Mouse (Mus musculus) retina, adult 2 months (tissue): ENCODE measurements around the gene Csmd2.

Experiments
- DNase-seq: peaks from one replicate; pipeline ENCODE4 v3.0.0-alpha.2; 2012; ENCODE audit warnings: low read depth, low spot score

Gene Csmd2

GRCm38 (mm10) chr4:127987784-127988455 lies at the start of gene Csmd2:
Gene Csmd2 (plus strand): TSS chr4:127987857.
- peak; percentile 48 for DNase-seq

- no peak for DNase-seq
Measured at GRCm38 (mm10) chr4:127947696-127948095, 40.0 kb upstream of the Csmd2 start.

DNA sequence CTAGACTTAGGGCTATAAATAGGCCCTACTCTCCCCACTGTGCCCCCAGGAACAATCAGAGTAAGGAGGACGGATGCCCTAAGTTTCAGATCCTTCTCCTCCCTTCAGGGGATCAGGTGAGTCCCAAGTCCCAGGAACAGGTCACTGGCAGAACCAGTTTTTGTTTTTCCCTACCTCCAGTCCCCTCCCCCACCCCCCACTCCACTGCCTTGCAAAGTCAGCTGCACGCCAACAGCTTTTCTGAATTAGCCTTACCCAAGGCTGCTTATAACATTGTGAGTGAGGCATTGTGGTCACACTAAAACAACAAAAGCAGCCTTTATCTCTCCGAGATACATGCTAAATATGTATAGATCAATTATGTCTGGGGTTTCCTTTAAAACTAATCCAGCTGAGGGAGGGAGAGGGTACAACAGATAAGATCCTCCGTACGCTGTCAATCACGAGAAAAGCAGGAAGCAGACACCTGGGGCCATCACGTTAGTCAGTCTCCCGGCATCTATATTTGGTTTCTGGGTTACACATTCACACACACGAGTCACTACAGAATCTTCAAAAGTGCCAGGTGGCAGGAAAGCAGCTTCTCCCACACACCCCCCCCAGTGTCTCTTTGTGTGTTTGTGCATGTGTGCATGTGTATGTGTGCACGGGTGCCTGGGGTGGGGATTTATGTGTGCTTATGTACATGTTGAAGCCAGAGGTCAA lies 34.5 kb upstream of the Csmd2 start:
- no peak for DNase-seq

DNA sequence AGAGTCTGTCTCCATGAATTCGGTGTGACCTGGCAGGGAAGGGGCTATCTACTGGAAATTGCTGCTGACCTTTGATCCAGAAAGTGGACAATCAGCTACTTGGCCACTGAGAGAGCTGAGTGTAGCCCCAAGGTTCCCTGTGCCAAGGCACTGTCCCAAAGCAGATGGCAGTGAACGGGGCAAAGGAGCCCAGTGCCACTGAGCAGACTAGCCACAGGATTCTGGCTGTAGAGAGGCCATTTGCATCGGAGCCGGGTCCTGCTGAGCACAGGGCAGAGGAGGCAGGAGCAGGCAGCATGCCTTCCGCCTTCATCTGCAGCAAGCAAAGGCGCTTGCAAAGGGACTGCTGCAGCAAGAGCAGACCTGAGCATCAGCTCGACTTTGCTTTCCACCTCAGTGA lies 18.6 kb upstream of the Csmd2 start:
- DNase-seq = no peak

DNA sequence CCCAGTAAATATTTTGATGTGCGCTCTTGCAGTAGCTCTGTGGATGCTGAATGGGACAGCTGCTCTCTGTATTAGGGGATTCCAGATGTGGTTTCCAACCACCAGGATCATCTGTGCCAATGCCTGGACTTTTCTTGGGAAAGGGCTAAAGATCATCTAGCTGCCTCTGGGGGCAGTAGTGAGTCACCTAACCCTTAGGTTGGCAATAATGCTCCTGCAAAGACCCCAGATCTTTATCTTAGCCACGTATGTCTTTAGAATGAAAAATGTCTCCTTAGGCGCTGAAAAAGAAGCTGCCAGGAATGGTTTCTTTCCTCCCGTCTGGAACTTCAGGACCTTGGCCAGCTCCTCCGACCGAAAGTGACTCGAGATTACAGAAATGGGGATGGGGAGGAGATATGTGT lies 17.6 kb upstream of the Csmd2 start:
- DNase-seq = no peak

- no peak for DNase-seq
Measured at GRCm38 (mm10) chr4:127970901-127971868, 16.5 kb upstream of the Csmd2 start, which contains the start of gene CK137956. Gene CK137956 (minus strand): TSS chr4:127970951.

DNA sequence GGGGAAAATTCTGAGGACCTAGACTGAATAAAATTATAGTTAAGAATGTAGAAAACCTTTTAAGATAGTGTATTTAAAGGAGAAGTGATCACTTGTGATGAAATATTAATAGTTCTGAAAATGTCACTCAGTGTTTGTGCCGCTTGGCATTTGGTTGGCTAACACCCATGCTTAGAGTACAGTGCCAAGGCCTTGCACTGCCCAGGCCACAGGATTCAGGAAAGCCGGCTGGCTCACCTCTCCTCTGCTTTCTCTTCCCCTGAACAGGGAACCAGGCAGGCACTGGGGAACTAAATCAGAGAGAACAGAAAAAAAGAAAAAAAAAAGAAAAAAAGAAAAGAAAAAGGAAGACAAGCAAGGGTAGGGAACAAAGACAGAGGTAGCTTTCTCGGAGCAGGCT lies 14.7 kb upstream of the Csmd2 start:
- no peak for DNase-seq

DNA sequence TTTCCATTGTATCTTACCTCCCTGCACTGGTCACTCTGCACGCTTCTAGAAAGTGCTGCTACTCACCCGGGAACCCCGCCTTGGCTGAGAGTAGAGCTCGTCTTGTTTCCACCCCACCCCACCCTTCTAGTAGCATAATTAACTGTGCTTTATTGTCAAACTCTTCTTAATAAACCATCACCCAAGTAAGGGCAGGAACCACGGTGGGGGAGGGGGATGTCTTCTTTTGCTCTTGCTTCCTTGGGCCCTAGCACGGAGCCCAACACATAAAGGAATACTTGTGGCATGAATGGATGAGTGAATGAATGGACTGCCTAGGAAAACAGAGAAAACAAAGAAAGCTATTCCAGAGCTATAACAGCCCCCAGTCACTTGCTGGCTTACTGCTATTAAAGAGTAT lies 6.5 kb upstream of the Csmd2 start:
- no peak for DNase-seq

GRCm38 (mm10) chr4:127984426-127984825 lies 3.2 kb upstream of the Csmd2 start:
- no peak for DNase-seq

- no peak for DNase-seq
Measured at GRCm38 (mm10) chr4:127985874-127986273, 1.8 kb upstream of the Csmd2 start.

DNA sequence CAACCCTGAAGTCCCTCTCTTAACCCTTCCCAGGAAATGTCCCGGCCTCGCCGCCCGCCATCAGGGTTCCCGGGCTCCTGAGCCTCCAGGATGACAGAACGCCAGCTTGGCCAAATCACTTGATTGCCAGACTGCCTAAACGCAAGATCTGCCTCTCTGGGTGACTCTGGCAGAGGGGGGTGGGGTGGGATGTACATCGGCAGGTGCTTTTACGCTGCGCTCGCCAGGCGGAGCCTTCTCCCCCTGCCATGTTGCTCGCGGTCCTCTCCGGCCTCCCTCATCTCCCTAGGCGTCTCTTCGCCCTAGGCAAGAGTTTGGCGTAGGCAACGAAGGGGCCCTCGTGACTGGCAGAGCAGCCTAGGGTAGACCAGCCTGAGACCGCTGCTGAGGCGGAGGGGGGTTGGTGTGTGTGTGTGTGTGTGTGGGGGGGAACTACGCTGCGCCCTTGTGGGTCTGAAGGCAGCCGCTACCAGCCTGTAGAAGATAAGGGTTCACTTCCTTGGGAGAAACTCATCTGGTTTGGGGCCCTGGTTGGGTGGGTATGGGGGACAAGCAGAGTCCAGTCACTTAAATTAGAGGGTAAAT lies 1.1 kb upstream of the Csmd2 start:
- DNase-seq = no peak

DNA sequence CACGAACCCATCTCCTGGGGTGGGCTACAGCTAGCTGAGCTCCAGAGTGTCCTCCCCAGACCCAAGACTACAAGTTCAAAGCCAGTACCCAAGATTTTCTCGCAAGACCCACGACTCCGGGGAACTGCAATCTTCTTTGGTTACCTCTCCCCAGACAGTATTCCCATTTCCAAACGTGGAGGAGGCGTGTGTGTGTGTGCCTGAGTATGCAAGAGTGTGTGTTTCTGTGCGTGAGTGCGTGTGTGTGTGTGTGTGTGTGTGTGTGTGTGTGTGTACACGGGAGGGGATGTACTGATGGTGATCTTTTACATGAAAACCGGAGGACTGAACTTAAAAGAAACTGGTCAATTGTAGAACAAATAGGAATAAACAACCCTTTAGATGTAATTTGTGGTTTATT lies 387 bp upstream of the Csmd2 start:
- DNase-seq = no peak

DNA sequence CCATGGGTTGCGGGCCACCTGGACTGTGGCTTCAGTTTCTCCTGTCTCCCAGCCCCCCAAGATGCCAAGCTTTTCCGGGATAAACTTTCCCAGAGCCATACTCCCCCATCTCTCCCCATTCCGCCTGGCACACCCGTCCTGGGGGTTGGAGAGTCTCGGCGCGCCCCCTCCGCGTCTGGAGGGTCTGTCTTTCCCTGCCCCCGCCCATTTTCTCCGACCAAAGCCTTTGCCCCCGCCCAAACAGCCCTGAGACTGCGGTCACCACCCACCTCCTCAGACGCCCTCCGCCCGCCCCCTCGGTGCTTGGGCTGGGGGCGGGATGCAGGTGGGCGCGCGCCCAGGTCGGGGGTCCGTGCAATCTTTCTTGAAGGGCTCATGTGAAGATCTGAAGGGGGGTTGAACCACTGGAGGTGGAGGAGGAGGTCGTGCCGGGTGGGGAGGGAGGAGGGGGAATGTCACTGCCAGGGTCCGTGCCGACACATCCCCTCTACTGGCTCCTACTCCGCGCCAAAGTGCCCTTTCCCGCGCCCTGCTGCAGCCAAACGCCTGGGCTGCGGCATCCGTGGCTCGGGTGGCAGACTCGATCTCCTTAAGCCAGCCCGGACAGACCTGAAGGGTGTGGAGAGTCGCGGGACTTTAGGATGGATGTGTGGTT lies 996 bp downstream of the Csmd2 start:
- no peak for DNase-seq

DNA sequence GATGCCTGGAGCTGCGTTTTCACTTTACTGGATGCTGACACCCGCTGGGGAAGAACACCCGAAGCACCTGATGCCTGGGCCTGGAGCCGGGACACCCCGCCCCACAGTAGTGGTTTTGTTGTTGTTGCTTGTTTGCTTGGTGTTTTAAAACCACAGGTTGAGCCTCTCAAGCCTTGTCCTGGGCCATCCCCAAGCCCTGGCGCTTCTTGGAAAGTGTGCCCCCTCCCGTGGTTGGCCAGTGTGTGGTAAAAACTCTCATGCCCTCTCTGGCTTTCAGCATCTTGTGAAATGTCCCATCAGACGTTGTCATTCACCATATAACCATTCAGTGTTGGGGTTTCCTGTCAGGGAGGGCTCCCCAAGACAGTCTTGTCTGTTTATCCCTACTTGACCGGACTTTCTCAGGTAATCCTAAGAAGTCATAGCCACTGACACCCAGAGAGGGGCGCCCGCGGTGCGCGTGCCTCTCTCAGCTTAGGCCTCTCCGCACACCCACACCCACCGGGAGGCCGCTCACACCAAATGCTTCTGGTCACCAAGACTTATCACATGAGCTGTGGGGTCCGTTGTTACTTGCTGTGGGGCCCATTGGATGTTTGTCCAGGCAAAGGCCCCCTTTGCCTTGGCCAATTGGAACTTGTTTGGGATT lies 1.8 kb downstream of the Csmd2 start:
- DNase-seq = no peak

DNA sequence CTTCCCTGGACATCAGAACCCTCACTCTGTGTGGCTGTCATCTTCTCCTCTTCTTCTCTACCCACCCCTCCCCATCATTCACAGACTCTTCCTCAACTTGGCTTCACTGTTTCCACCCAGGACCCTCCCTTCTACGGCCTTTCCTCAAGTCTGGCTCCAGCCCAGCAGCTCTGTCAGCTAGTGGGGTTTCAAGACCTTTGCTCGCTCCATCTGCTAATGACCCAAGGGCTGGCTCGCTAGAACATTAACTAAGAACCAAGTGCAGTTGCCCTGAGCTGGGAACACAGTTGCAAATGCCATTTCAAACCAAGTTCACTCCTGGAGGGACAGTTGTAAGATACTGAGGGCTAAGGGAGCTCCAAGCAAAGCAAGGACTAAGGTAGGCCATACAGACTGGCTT lies 11.6 kb downstream of the Csmd2 start:
- no peak for DNase-seq

DNA sequence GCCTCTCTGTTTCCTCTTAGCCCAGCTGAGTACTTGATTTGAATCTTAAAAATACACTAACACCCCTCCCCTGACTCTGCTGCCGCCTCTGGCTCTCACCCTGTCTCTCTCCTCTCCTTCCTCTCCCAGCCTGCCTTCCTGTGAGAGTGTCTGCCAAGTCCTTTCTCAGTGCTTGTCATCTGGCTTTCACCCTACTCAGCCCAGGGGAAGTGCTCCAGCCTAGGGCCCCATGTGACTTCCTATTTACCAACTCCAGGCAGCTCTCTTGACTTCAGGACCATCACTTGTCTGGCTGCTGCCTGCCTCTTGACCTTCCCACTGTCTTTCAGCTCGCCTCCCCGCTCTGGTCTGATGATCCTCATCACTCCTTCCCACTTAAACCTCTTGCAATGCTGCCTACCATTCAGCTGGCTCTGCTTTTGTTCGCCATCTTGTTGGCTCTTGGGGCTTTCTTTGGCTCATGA lies 15.0 kb downstream of the Csmd2 start:
- no peak for DNase-seq

DNA sequence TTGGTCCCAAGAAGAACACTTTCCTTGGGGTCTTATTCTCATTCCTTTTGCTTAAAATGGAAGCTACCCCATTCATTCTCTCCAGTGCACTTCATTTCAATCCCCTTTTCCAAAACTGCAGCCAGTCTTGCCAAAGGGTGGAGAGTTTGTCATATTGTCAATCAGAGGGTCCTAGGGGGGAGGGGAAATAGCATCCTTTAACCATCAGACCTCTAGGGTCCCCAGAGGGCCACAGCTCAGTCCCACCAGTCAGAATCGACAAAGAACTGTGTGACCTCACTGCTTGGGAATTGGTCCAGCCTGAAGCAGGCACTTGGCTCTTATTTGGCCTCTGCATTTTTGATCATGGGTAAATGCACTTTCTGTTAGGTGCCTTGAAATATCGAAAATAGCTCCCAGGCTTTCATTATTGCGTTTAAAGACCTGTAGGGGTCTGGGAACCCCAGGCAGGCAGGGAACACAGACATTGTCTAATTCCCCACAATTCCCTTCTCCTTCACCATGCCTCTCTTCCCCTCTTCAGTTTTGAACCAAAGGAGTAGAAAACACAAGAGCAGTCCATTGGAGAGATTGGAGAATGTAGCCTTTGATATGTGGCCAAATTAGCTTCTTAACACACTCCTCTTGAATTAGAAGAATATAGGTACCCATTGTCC lies 17.3 kb downstream of the Csmd2 start:
- DNase-seq = no peak

- no peak for DNase-seq
Measured at GRCm38 (mm10) chr4:128019465-128019864, 31.8 kb downstream of the Csmd2 start.

- no peak for DNase-seq
Measured at GRCm38 (mm10) chr4:128028294-128028693, 40.6 kb downstream of the Csmd2 start.

DNA sequence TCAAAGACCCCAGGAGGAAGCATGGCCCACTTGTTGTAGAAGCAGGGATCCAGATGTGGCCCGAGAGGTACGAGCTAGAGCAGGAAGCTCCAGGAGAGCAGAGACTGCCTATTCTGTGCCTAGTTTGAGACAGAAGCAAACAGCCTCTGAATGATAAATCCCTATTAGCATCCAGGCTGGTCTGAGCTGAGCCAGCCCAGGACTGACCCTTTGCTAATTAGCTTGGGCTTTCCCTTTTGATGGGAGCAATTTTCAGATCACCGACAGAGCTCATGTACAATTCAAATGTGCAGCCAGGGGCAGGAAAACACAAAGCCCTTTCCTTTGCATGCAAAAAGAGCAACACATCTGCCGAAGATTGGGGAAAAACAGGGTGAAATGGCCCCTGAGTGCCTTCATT lies 54.2 kb downstream of the Csmd2 start:
- no peak for DNase-seq
